Mouse (Mus musculus) midbrain, embryonic 16.5 days (tissue): ENCODE data around the gene Sumf1. TPM values are rescaled to one million over a fixed set of nuclear protein-coding genes. Genes with fewer than 3 reads are reported as not detected.

Experiments
- ATAC-seq: fragments of 200-750 bp; cut with Nextera tagmentation; 2 replicates; pipeline ENCODE4 v1.8.0; 2017; ENCODE audit warnings: moderate TSS enrichment
- H3K27ac ChIP-seq: fragments of 300-500 bp; sonication (generic); 2 replicates; pipeline ENCODE4 v1.5.1; 2014; ENCODE audit warnings: mild to moderate bottlenecking, low read length, mixed read lengths
- H3K27me3 ChIP-seq: fragments of 300-500 bp; sonication (generic); 2 replicates; pipeline ENCODE4 v1.6.1; 2014; ENCODE audit warnings: low read depth, low read length, mixed read lengths; ENCODE audit not compliant: control insufficient read depth, insufficient read depth
- H3K36me3 ChIP-seq: fragments of 300-500 bp; sonication (generic); 2 replicates; pipeline ENCODE4 v1.6.1; 2014; ENCODE audit warnings: mild to moderate bottlenecking, low read length, moderate library complexity, mixed read lengths; ENCODE audit not compliant: control insufficient read depth, insufficient read depth
- H3K4me1 ChIP-seq: fragments of 300-500 bp; sonication (generic); 2 replicates; pipeline ENCODE4 v1.6.1; 2014; ENCODE audit warnings: mild to moderate bottlenecking, low read length, mixed read lengths; ENCODE audit not compliant: control insufficient read depth, insufficient read depth
- H3K4me2 ChIP-seq: fragments of 300-500 bp; sonication (generic); 2 replicates; pipeline ENCODE4 v1.6.1; 2014; ENCODE audit warnings: mild to moderate bottlenecking, low read length, mixed read lengths
- H3K4me3 ChIP-seq: fragments of 300-500 bp; sonication (generic); 2 replicates; pipeline ENCODE4 v1.5.1; 2014; ENCODE audit warnings: low read depth, mild to moderate bottlenecking, low read length, moderate library complexity, mixed read lengths
- H3K9ac ChIP-seq: fragments of 300-500 bp; sonication (generic); 2 replicates; pipeline ENCODE4 v1.6.1; 2014; ENCODE audit warnings: low read depth, low read length, mixed read lengths
- H3K9me3 ChIP-seq: fragments of 300-500 bp; sonication (generic); replicated peaks from 2 replicates; pipeline ENCODE4 v1.6.1; 2014; ENCODE audit warnings: mild to moderate bottlenecking, low read length, mixed read lengths; ENCODE audit not compliant: control insufficient read depth, poor library complexity, severe bottlenecking
- whole genome bisulfite sequencing: fragments of 180-500 bp; shearing (Covaris S2); extraction: QIAGEN DNeasy Blood & Tissue Kit; methylation state at CpG from one replicate; pipeline ENCODE4 v1.1.7; 2014; 5-methylcytosine and 5-hydroxymethylcytosine counted together
- polyA plus RNA-seq: library from polyadenylated mRNA; unstranded; fragments of >200 nt; fragmentation: Nextera tagmentation; extraction: Ambion mirVana; gene quantifications from 2 replicates; pipeline ENCODE4 v1.2.1, GENCODE M21; 2015

Gene Sumf1
- polyA plus RNA-seq, 1 experiment from 2014 or later, result 11.2 TPM

DNA sequence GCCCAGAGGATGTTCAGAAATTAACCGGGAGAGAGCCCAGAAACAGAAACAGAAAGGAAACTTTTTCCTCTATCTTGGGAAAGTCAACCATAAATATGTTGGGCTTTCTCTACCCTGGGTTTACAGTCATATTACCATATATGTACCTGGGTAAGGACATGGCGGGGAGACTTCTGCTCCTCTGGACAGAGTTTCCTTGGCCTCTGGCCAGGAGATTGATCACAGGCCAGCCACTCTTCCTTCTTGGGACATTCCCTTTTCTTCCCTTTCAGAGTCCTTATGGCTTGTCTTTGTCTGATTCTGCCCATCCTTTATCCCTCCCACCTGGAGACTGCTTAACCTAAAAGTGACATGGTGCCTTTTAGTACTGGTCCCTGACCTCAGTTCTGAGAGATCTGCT is 39.6 kb upstream of the Sumf1 start:
- Histone ChIP-seq H3K36me3 (no peaks in the 10 kb centered on the region), H3K4me1 (no peaks in the 10 kb centered on the region), H3K9ac (no peak overlapping the region), H3K27ac (no peak overlapping the region), H3K27me3 (no peaks in the 10 kb centered on the region), H3K4me3 (no peak overlapping the region), H3K4me2 (no peak overlapping the region), H3K9me3 (no peaks in the 10 kb centered on the region)
- ATAC-seq, result no peak
- WGBS, result 91% methylated on average over 2 of the region's 2 CpGs

DNA sequence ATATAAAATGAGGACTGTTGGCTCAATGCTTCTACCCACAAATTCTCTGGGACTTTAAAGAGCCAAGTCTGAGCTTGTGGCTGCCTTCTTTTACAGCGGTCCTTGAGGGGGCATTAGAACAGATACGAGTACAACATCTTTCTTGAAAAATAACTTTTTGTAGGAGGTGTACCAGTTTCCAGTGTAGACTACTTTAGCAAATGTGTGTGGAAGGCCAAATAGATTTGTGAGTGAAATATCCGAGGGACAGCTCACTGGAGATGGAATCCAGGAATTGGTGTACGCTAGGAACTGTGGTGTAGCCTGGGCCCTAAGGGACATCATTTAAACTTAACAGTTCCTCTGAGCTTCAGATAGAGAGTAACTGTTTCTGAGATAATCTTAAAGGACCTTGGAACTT is 39.0 kb upstream of the Sumf1 start:
- H3K4me2 ChIP-seq, result no peak overlapping the region
- no peaks in the 10 kb centered on the region for H3K36me3 ChIP-seq
- no peak overlapping the region for H3K4me3 ChIP-seq
- WGBS, result 97% methylated on average over 4 of the region's 4 CpGs
- no peak overlapping the region for H3K9ac ChIP-seq
- ATAC-seq, result no peak
- no peak overlapping the region for H3K27ac ChIP-seq
- no peaks in the 10 kb centered on the region for H3K4me1 ChIP-seq
- H3K27me3 ChIP-seq, result no peaks in the 10 kb centered on the region
- no peaks in the 10 kb centered on the region for H3K9me3 ChIP-seq

DNA sequence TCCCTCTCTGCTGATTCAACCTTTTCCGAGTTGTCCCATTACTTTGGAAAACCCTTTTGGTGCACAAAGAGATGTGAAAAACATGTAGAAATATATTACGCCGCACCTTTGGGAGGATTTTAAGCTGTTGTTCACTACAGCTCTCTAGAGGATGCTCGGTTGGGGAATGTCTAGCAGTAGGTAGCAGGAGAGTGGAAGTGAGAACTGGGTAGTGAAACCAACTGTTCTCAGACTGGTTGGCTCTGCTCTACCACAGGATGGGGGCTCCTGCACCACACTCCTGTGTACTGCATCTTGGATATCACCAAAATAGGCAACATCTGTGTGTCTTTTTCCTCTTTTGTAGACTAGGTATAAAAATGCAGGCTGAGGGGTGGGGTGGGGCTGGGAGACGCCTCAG is 37.5 kb upstream of the Sumf1 start:
- no peak overlapping the region for H3K4me3 ChIP-seq
- no peaks in the 10 kb centered on the region for H3K36me3 ChIP-seq
- H3K4me2 ChIP-seq, result no peak overlapping the region
- H3K27ac ChIP-seq, result no peak overlapping the region
- 94% methylated on average over 5 of the region's 5 CpGs for WGBS
- H3K9me3 ChIP-seq, result no peaks in the 10 kb centered on the region
- no peak overlapping the region for H3K9ac ChIP-seq
- no peaks in the 10 kb centered on the region for H3K27me3 ChIP-seq
- no peaks in the 10 kb centered on the region for H3K4me1 ChIP-seq
- ATAC-seq, result no peak

DNA sequence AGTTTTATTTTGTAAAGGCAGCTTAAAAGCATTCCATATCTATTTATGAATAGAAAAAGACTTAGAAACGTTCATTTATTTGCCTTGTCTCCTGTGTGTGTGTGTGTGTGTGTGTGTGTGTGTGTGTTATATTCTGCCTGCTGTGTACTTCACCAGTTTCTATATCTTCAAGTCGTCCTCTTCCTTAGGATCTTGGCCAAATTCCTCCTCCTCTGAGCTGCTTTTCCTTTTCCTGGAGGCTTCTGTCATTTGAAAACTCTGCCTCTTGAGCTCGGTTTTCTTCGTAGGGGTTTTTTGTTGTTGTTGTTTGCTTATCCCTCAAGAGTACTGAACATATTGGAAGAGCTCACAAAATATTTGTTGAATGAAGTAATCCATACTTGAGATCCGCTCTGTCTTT is 37.1 kb upstream of the Sumf1 start:
- 69% methylated on average over 5 of the region's 5 CpGs for WGBS
- Histone ChIP-seq H3K9me3 (no peaks in the 10 kb centered on the region), H3K9ac (no peak overlapping the region), H3K27ac (no peak overlapping the region), H3K27me3 (no peaks in the 10 kb centered on the region), H3K4me3 (no peak overlapping the region), H3K36me3 (no peaks in the 10 kb centered on the region), H3K4me1 (no peaks in the 10 kb centered on the region), H3K4me2 (no peak overlapping the region)
- ATAC-seq, result no peak

DNA sequence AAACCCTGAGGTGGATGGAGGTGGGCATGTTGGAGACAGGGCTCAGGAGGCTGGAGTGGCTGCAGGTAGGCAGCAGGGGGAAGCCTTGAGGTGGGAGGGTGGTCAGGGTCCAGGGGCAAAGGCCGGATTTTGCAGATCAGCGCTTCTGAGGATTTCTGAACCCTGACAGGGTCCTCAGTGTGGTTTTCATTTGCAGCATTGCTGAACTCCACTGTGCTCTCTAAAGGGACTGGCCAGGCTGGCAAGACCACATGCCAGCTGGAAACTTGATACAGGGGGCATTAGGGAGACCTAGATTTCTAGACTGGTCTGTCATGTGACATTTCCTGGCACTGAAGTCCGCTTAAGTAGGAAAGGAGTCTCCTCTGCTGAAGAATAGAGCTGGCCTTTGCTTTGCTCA is 32.6 kb upstream of the Sumf1 start:
- WGBS, result 92% methylated on average over 3 of the region's 3 CpGs
- H3K4me1 ChIP-seq, result peaks cover 10% of the 10 kb centered on the region; the same call in 1 of the 2 replicates
- no peaks in the 10 kb centered on the region for H3K36me3 ChIP-seq
- no peaks in the 10 kb centered on the region for H3K27me3 ChIP-seq
- H3K4me3 ChIP-seq, result no peak overlapping the region
- H3K4me2 ChIP-seq, result no peak overlapping the region
- no peak overlapping the region for H3K27ac ChIP-seq
- no peaks in the 10 kb centered on the region for H3K9me3 ChIP-seq
- no peak for ATAC-seq
- no peak overlapping the region for H3K9ac ChIP-seq

DNA sequence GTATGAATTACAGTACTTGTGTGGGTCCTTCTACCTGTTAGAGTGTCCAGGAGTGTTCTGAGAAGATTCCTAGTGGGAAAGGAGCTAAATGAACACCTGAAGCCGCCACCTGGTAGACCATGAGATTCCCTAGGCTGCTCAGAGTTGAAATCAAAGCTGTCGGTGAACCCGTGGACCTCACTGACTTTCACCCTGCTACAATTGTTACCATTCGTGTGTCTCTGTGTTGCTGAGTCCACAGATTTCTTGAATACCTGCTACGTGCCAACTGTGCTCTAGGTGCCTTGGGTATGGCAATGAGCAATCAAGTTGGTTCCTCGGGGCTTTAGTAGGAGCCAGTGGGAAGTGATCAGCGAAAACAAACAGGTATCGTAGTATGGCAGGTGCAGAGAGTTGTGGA is 31.4 kb upstream of the Sumf1 start:
- H3K9me3 ChIP-seq, result no peaks in the 10 kb centered on the region
- no peak overlapping the region for H3K4me2 ChIP-seq
- 96% methylated on average over 8 of the region's 8 CpGs for WGBS
- no peak overlapping the region for H3K27ac ChIP-seq
- H3K4me1 ChIP-seq, result peaks cover 10% of the 10 kb centered on the region; the same call in 1 of the 2 replicates
- no peaks in the 10 kb centered on the region for H3K27me3 ChIP-seq
- no peak for ATAC-seq
- H3K4me3 ChIP-seq, result no peak overlapping the region
- no peaks in the 10 kb centered on the region for H3K36me3 ChIP-seq
- H3K9ac ChIP-seq, result no peak overlapping the region

DNA sequence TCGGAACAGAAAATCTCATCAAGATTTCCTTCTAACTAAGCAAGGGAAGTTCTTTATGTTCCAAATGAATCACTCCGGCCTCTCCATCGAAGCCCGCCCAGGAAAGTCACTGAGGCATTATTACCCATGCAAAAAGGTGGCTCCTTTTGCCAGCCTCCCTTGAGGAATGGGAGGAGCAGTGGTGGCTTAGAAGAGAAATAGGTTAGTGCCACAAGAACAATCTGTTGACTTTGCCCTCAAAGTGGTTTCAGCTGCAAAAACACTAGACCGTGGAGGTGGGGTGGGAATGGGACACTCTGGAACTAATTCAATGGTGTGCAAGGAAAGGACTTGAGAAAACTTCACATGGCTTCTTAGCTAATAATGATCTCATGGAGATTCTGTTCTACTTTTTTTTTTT is 30.7 kb upstream of the Sumf1 start:
- Histone ChIP-seq H3K4me1 (peaks cover 10% of the 10 kb centered on the region; the same call in 1 of the 2 replicates), H3K9me3 (no peaks in the 10 kb centered on the region), H3K27ac (no peak overlapping the region), H3K9ac (no peak overlapping the region), H3K27me3 (no peaks in the 10 kb centered on the region), H3K36me3 (no peaks in the 10 kb centered on the region), H3K4me2 (no peak overlapping the region), H3K4me3 (no peak overlapping the region)
- 81% methylated on average over 5 of the region's 5 CpGs for WGBS
- no peak for ATAC-seq

DNA sequence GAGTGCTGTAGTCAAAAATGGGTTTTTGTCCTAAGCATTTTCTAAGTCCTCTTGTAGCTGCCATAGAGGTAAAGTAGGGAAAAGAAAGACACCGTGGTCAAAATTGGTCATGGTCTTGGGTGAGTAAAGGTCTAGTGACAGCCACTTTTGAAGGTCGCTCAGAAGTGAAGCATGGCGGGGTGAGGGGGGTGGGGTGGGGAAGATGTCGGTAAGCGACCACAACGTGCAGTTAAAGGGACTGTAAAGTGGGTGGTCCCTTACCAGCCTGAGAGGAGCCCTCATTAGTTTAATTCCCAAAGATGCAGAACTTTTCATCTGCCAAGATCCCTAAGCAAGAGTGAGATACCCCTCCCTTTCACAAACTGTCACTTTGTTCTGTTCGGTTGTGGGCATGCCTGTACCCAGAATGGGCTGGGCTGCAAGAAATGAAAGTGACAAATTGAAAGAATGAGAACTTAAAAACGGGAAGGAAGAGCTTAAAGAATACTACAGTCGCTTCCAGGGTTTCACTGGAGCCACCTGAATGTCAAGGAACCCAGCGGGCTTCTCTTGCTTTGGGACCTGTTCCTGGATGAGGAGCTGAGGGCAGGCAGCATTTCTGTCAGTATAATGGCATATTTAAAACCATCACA is 29.0 kb upstream of the Sumf1 start:
- Histone ChIP-seq H3K4me2 (peak overlapping the region; percentile 98), H3K4me1 (peaks cover 10% of the 10 kb centered on the region; the same call in 1 of the 2 replicates), H3K9ac (peak overlapping the region; percentile 69; the same call in 1 of the 2 replicates), H3K4me3 (peak overlapping the region; percentile 77), H3K36me3 (no peaks in the 10 kb centered on the region), H3K9me3 (no peaks in the 10 kb centered on the region), H3K27ac (no peak overlapping the region), H3K27me3 (no peaks in the 10 kb centered on the region)
- no peak for ATAC-seq
- WGBS, result 16% methylated on average over 10 of the region's 10 CpGs

DNA sequence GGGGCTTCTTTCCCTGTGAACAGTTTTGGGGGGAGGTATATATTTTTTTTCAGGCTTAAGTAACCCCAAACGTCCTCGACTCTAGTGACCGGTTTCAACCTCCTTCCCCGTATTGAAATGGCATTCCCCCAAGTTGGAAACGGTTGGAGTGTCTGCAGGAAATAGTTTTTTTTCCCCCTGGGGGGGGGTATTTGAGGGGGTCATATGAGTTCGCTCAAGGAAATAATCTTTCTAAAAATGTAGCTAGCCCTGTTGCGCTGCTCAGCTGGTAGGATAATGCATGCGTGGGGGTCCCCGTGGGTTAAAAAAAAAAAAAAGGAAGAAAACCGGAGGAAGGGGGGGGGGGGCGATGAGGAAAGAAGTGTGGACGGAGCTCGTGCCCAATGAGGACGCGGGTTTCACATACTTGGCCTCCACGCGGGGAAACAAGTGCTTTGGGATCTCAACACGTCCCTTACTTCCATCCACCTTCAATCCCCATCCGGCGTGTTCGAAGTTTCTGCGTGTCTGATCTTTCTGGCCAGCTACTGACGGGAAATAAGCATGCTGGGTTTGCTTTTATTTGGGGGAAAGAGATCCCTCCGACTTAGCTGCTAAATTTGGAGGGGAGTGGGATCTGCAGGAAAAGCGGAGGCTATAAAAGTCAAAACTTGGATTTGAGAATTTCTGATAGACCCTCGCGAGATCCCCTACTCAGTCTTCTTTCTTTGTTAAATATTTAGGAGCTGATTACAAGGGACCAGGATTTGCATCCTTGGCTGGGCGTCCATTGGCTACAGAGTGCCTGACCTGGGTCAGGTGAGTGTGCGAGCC is 28.3 kb upstream of the Sumf1 start:
- Histone ChIP-seq H3K36me3 (no peaks in the 10 kb centered on the region), H3K4me3 (peak overlapping the region; percentile 77), H3K9ac (peak overlapping the region; percentile 69), H3K27ac (no peak overlapping the region), H3K4me1 (peaks cover 10% of the 10 kb centered on the region; the same call in 1 of the 2 replicates), H3K9me3 (no peaks in the 10 kb centered on the region), H3K27me3 (no peaks in the 10 kb centered on the region), H3K4me2 (peak overlapping the region; percentile 98)
- ATAC-seq, result no peak; the same call in none of the 2 replicates
- WGBS, result under 1% methylated on average over 27 of the region's 29 CpGs
